Mouse (Mus musculus) heart, adult 2 months (tissue): ENCODE measurements around the gene Umps.

Experiments
- CTCF ChIP-seq: fragments of 200-600 bp; IDR thresholded peaks from 2 replicates; pipeline ENCODE4 v1.8.1; 2022; ENCODE audit warnings: antibody characterized with exemption, mild to moderate bottlenecking, moderate library complexity
- EP300 ChIP-seq: fragments of 200-500 bp; IDR thresholded peaks from 2 replicates; pipeline ENCODE4 v1.6.1; 2011; ENCODE audit warnings: low read depth, low read length, control low read depth; ENCODE audit not compliant: insufficient read depth
- POLR2A ChIP-seq: fragments of 200-500 bp; IDR thresholded peaks from 2 replicates; pipeline ENCODE4 v1.6.1; 2011; ENCODE audit warnings: mild to moderate bottlenecking, low read depth, low read length, control low read depth; ENCODE audit not compliant: insufficient read depth

DNA sequence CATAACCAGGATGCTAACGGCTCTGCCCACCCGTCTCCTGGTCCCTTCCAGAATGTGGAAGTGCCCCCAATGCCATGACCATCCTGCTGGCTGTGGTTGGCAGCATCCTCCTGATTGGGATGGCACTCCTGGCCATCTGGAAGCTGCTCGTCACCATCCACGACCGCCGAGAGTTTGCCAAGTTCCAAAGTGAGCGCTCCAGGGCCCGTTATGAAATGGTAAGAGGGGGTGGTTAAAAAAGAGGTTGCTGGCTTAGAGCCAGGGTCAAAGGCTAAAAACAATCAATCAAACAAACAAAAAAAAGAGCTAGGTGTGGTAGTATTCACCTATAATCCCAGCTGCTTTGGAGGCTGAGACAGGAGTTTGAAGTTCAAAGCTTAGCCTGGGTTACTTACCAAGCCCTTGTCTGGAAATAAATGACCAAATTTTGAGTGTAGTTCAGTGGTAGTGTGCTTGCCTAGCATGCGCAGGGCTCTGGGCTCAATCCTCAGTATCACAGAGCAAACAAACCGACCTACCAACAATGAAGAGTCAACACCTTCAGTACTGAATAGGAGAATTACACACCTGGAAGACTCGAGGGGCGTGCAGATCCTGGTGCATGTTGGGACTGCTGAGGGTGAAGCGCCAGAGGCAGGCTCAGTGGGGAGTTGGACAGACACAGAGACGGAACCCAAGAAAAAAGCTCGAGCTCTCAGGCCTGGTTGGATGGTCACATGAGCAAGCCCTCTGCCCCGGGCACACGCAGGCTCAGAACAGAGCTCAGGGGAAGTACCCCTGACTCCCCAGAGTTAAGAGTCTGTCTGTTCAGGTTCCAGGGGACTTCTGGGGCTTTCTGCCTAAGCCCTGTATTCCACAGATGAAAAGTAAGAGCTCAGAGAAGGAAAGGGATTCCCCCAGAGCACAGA lies 18.9 kb downstream of the Umps start:
- no peak for TF ChIP-seq CTCF
- TF ChIP-seq POLR2A: no peak
- TF ChIP-seq EP300: no peak
